Mouse (Mus musculus): ENCODE data around the gene Nhlrc2.

DNA sequence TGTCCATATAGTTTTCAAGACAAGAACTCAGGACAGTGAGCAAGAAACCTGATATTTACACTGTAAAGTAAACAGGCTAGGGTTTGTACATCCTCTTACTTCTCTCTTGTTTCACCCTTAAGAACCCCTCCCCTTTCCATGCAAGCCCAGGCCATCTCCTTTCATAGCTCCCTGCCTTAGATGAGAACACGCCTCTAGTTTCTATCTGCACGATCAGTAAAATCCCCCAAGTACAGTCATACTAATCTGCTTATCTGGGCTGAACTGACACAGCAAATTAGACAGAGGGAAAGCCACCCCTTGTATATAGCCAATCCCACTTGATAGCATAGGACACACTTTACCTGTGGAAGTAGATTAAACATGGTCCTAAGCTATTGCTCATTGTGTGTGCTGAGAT, 23.2 kb downstream of the Nhlrc2 start:
- TF ChIP-seq POLR2A (IDR thresholded peaks at IDR 0.05; ENCODE audit: insufficient read length, low read depth), result no peak
- no peak for TF ChIP-seq USF1 (IDR thresholded peaks at IDR 0.05; ENCODE audit: low read depth)
- no peak for TF ChIP-seq SRF (IDR thresholded peaks at IDR 0.05; ENCODE audit: control insufficient read depth, insufficient read length, low read depth)
- no peak for TF ChIP-seq TCF12 (IDR thresholded peaks at IDR 0.05; ENCODE audit: insufficient read depth, poor library complexity, severe bottlenecking)
- no peak for TF ChIP-seq POLR2AphosphoS2 (IDR thresholded peaks at IDR 0.05; ENCODE audit: insufficient read length, low read depth)
- no peak for TF ChIP-seq E2F4 (IDR thresholded peaks at IDR 0.05; ENCODE audit: insufficient read depth)
- TF ChIP-seq MYOG (IDR thresholded peaks at IDR 0.05; ENCODE audit: control insufficient read depth in 1 of 3, insufficient read depth in 1 of 3, insufficient read length in 2 of 3, low read depth in 2 of 3), result no peak
- TF ChIP-seq MYOD1 (IDR thresholded peaks at IDR 0.05; ENCODE audit: control insufficient read depth in 1 of 3, insufficient read length in 2 of 3, low read depth in 2 of 3), result no peak
